Mouse (Mus musculus): ENCODE measurements around the gene Nxpe2.
"Not testable (repeated sequence)": the region's sequence is repeated elsewhere in the genome, so short reads cannot be mapped to it uniquely, and the experiment has no call there.

The Nxpe2 gene

DNA sequence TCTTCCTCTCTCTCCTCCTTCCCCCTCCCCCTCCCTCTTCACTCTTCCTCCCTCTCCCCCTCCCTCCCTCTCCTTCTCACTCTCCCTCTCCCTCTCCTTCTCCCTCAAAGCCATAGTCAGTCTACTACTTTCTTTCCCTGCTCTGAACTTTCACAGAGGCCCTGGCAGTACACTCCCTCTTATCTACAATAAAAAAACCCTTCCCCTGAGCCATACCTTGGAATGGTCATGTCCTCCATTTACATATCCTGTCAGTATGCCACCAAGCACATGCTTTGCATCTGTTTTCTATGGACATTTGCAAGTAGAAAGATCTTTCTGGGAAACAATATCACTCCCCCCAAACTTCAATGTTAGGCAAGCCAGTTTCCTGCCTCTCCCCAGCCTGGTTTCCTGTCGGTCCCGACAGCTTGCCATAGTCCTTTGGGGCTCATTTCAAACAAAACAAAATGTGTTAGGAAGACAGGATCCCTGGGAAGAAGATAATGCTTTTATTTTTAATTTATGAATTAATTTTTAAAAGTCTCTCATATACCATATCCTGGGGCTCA lies at the start of gene Nxpe2:
Gene Nxpe2 (minus strand): TSS at position 307 of the 551 bp plus-strand sequence.
- no peak for DNase-seq

DNA sequence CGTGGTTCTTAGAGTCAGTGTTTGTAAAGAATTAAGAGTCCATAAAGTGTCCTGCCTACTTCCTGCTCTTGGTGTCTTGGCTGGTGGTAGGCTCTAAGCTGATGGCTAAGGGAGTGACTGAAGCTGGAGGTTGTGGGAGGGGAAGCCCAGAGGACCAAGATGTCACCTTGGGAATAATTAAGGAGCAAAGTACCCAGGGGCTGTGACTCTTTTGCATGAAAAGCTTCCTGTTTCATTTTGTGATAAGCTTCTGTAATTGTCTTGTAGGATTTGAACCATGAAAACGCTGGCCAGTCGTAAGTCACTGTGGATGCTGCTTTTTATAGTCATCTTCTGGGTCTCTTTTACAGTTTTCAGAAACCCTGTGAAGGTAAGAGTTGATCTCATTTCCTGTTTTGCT lies 36.7 kb upstream of the Nxpe2 start:
- DNase-seq: no peak

DNA sequence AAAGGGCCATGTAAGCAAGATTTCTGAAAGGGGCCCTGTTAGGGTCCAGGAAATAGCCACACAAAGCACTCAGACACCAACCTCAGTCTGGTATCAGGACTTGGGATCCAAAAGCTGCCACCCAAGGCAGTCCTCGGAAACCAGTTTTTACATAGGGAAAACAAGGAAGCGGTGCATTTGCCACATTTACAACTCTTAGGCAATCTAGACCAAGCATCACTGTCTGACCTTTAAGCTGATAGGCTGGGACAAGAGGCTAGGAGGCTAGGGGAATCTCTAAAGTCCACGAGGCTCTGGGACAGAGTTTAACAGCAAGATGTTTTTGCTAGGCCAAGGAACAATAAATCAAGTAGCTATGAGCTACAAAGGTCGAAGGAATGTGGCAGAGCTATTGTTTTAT lies 35.2 kb upstream of the Nxpe2 start:
- DNase-seq: no peak

DNA sequence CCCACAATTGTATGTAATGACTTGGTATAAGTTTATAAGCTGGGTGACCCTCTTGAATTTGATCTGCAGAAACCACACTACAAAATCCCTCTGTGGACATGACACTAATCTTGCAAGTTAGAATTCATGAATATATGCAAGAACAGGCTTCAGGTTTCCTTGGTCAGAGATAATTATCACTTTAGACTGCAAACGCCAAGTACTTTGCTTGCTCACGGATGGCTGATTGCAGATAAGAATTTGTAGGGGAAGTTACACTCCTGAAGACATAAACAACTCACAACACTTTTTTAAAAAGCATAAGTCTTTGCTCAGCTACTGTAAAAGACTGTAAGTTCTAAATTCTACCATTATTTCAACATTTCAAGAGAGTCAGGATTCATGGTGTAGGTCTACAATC lies 21.1 kb upstream of the Nxpe2 start:
- DNase-seq: no peak

DNA sequence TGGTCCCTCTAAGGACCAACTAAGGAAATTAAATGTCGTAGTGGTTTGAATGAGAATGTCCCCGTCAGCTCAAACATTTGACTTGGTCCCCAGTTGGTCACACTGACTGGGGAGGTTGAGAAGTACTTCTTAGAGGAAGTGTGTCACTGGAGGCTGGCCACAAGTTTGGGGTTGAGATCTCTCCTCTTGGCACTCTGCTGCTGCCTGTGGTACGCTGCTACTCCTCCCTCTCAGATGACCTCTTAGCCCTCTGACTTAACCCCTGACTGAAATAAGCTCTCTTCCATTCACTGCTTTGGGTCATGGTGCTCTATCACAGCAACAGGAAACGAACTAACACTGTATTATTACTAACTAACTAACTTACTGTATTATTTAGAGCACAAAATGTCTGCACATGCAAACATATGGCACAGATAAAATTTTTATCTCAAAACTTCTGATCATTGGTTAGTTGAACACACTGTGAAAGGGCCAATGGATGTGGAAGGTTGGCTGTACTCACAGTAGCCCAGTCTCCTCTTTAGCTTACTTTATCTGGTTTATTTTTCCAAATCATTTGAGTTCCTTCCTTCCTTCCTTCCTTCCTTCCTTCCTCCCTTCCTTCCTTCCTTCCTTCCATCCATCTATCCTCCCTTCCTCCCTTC lies 20.1 kb upstream of the Nxpe2 start:
- no peak for DNase-seq

DNA sequence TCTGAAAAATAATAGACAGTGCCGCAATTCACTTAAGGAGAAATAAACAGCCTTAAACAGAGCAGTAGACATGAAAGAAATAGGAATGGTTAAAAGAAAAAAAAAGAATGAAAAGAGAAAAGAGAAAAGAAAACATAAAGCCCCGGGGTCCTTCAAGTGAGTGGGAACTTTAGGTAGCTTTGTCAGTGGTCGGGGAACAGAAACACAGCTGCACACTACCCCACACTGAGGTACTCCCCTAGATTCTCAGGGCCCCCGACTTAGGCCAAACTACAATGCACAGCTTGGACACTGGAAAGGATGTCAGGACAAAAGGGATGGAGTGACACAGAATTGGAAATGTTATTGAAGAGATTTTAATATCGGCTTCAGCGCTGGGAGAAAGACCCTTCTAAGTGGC lies 9.5 kb upstream of the Nxpe2 start:
- no peak for DNase-seq

DNA sequence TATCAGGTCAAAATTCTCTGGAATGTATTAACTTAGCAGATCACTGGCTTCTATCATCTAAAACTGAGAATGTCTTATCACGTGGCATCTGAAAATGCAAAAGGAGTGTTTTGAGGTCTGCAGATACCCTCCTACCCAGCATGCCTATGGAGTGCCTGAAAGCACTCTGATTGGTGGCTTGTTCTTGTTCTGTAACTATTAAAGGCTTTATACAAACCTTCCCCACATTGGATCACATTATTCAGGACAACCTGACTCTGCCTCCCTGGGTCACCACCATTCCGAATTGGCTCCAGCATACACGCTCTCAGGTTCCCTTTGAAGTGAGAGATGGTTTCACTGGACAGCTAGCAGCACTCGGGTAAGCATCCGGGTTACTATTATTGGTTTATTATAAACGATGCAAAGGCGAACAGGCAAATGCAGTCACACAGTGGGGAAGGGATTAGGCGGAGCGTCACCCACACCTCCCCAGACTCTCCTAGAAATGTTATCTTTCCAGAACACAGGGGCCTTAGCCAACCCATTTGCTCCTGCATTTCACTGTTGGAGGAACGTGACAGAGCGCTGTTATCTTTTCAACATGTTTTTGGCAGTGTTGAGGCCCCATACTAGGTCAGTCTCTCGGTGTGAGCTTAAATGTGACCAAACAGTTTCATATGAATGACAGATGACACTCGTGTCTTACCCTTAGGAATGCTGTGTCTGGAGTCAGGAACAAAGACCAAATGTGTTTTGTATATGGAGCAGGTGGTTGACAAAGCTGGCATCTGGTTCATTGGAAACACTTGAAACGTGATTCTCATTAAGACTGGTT lies 8.8 kb upstream of the Nxpe2 start:
- DNase-seq: no peak

DNA sequence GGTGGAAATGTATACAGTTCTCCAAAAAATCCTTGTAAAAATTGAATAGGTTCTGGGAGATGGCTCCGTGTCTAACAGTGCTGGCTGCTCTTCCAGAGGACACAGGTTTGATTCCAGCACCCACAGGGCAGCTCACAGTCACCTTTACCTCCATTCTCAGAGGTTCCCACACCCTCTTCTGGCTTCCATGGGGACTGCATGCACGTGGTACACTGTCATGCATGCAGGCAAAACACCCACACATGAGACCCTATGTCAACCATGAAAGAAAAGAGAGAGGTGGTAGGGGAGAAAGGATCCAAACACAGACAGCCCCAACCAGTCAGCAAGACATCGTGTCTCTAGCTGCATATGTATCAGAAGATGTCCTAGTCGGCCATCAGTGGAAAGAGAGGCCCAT lies 7.6 kb upstream of the Nxpe2 start:
- peak; percentile 18 to 25 for DNase-seq

DNA sequence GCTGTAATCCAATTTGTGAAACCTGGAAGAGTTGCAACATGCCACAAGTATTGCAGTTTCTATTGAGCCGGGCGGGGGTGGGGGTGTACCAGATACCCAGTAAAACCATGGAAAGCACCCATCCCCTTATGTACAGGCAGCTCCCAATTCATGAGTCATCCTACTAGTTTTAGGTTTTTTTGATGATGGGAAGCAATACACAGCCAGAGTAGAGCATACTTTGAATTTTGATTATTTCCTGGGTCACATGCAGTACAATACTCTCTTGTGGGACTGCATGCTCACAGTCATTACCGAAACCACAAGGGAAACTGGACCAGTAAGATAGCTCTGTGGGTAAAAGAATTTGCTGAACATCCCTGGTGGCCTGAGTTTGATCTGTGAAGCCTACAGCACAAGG lies 3.8 kb upstream of the Nxpe2 start:
- no peak for DNase-seq

DNA sequence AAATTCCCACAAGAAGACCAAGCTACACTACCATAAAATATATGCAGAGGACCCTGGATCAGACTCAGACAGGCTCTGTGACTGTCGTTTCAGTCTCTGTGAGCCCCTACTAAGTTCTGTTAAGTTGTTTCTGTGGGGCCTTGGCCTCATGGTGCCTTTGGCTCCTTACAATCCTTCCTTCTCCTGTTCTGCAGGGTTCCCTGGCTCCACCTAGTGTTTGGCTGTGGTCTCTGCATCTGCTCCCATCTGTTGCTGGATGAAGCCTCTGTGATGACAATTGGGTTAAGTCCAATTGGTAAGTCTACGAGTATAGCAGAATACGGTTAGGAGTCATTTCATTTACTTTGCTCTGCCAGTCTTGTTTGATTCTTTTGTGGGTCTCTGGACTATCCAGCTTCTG lies 1.5 kb upstream of the Nxpe2 start:
- peak; percentile 58 to 65 for DNase-seq

DNA sequence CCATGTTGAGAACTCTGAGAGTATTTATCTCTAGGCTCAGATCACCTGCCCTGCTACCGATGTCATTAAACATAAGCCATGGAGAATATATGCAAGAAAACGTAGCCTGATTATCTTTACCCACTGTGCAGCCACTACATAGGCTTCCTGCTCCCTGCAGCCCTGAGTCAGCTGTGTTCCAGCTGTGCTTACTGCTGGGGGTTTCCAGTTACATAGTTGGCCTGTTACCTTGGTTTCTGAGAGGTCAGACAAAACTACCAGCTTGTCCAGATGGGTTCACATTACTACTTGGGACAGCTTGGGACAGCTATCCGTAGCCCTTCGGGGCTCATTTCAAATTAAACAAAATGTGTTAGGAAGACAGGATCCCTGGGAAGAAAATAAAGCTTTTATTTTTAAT lies 868 bp upstream of the Nxpe2 start:
- DNase-seq: no peak

DNA sequence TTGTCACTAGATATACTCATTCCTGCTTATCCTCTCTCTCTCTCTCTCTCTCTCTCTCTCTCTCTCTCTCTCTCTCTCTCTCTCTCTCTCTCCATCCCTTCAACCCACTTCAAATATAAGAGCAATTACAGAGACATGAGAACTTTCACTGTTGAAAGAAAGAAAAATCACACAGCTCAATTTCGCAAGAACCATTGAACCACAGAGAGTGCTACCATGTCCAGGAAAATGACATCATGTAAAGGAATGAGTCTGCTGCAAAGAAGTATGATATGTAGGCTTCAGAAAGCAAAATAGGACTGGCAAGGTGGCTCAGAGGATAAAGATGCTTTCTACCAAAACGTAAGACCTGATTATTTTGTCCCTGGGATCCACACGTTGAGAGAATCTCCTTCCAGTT lies 7.4 kb downstream of the Nxpe2 start:
- DNase-seq: no peak

DNA sequence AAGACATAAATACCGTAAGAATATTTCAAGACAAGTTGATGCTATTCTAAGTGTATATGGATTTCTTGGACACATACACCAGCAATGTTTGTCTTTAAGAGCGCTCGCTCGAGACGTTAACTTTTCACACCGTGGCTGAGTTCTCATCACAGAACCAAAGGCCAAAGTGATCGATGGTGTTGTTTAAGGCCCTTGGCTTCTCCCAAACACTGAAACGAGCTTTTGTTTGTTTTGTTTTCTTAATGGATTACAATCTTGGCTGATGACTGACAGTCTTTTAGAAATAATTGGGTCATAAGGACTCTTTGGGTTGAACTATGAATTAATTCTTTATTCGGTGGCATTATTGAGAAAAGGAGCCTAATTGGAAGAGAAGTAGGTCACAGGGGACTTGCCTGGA lies 7.8 kb downstream of the Nxpe2 start:
- no peak for DNase-seq

DNA sequence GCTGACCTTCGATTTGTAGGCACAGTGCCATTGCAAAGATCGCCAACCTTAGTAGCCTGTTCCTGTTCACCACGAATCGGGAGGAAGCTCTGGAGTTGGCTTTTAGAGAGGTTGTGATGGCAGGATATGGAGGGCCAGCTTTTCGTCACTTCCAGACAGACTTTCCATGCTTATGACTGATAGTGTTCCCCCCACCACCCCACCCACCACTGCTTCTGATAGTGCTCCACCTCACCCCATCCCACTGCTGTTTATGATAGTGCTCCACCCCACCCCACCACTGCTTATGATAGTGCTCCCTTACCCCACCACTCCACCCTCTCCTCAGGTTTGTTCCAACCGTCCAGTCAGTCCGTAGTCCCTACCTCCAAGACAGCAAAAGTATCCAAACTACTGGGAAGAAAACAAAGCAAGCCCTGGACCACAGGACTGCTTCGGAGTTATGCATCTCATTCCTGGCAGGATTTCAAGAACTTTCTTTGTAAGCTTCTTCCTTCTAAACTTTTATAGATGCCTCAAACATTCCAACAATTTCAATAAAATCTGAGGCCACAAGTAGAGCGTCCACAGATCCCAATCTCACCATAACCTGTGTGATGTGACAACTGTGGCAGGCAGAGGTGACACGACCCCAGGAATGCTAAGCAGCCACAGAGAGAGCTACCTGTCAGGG lies 12.4 kb downstream of the Nxpe2 start:
- DNase-seq: no peak

DNA sequence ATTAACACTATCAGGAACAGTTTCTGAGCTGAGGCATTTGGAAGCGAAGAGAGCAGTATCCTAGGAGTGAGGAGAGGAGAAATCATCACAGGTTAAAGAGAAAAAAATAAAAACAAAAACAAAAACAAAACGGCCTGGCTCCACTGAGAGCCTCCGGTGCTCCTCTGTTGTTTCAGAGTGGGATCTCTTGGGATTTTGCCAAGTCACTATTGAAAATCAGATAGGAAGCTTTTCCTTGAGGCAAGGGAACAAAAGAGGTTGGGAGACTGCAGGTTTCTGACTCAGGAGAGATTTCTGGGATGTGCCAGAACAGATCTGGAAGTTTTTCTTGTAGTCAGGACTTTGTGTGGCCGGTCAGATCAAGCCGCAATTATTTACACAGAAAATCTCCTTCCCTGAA lies 13.7 kb downstream of the Nxpe2 start:
- no peak for DNase-seq

DNA sequence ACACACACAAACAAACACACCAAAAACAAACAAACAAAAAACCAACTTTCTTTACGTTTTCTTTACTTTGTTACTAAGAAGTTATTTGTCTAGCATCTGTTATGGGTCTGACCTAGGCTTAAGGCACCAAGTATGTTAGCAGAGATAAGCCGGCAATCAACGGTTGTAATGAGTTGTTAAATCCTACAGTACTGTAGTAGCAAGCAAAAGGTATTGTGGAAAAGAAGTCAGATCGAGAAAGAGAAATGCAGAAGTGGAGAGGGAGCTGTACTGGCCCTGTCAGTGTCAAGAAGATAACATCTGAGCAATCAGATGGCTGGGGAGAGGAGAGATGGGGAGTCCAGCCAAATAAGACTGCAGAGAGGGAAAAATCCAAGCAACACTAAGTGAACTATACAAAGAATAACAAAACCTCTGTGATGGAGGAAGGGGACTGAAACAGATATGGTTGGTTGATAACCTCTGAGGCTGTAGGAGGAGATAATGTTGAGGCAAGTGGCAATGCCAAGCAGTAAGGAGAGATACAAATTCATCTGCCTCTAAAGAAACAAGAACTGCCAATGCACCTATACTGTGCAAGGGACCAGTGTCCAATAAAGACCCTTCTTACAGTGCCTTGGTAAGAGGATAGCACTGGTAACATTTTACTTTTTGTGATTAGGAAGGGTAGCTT lies 14.3 kb downstream of the Nxpe2 start:
- DNase-seq: no peak

DNA sequence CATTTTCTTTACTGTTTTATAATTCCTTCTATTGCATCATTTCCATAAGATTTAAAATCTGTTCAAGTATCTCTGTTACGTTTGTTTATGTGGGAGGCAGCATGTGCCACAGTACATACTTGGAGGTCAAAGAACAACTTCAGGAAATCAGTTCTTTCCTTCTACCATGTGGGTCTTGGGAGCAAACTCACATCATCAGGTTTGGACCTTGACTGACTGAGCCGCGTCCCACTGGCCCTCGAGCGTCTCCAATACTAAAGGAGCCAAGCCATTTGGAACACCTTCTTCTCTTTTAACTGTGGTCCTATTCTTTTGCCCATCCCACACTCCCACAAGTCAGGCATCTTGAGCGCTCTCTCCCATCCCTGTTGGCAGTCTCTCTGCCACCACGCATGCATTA lies 23.7 kb downstream of the Nxpe2 start:
- DNase-seq: no peak

DNA sequence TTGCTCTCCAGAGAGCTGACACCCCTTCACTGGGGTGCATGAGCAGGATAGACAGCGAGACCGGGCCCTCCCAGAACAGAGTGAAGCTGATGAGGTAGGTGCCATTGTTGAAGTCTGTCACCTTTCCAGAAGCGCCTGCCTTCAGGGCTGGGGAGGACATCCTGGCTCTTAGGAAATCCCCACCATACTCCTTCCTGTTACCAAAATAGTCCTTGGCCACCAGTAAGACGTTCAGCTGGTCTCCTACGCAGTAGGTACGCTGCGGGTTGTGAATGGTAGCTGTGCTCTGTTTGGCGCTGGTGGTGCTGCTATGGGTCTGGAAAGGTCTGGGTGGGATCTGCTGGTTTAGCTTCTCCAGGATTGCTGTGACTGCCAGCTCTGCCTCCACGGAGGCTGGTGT lies 26.9 kb downstream of the Nxpe2 start:
- no peak for DNase-seq

DNA sequence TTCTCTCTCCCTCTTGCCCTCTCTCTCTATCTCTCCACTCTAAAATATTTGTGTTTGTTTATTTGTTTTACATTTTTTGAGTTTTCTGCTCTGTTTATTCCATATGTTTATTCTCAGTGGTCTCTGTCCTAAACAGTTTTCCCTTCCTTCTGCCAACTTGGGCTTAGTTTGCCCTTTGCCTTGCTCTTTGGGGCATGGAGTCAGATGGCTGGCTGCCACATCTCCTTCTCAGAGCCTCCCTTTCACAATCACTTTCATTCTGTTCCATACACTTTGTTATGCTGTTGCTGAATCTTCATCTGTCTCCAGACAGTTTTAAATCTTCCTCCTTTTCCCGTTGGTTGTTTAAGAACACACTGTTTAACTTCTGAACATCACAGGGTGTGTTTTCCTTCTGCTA lies 37.4 kb downstream of the Nxpe2 start:
- DNase-seq: no peak

DNA sequence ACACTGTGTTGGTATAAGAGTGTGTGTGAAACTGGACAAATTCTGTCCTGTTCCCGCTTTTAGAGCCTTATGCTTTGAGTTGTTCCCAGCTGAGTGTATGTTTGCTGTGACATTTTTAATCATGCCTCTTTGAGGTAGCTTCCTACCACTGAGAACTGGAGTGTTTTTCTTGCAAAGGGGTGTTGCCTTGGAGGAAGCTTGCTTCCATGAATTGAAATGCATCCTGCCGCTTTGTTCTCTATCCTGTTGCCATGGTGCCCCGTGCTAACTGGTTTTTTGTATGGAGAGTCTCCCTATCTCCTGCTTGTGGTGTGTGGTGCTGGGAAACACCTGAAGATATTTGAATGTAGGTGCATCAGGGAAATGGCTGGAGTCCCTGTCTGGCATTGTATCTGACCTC lies 39.1 kb downstream of the Nxpe2 start:
- DNase-seq: no peak

DNA sequence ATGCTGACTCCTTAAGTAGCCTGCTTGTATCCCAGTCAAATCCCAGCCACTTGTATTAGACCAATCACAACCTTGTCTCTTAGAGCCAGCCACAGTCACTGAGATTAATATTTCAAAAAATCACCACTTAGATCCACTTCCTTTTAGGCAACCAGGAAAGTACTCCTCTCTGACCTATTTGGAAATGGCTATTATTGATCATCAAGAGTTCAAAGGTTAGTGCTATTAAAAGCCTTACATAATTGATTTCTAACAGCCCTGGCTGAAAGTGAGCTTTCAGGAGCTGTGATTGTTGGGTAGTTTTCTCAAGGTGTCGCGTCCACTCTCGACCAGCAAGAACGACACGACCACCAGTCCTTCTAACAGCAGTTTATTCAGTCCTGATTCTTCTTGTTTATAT lies 42.0 kb downstream of the Nxpe2 start:
- no peak for DNase-seq

DNA sequence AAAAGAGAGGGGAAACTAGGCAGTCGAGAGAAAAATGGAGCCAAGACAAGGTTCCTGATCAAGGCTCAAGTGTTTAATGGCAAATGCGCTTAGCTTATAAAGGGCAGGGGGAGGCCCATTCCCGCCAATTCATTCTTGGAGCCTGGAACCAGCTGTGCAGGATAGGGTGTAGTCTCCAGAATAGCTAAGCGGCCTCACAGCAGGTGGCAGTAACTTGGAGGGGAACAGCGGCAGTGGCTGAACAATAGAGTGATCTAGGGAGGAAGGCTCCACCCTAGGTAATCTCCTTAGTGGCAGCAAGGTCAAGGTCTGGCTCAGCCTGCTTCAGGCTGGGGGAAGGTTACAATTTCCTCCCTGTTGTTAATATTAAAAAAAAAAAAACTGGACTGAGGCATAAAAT lies 49.7 kb downstream of the Nxpe2 start:
- not testable (repeated sequence) for DNase-seq

DNA sequence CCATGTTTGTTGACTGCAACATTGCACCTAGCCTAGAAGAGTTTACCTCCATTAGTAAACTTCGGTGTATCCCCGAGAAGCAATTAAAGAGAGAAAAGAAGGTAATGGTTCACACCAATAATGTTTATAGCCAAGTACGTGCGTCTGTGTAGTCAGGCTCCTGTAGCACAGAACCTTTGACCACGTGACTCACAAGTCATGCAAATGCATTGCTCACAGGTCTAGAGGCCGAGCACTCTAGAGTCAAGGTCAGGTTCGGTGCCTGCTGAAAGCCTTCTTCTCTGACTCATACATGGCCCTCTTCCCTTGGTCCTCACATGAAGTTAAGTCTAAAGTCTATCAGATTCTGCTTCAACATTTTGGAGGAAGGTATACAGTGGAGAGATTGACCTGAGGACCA lies 54.3 kb downstream of the Nxpe2 start:
- no peak for DNase-seq
